Mouse (Mus musculus) stomach, embryonic 14.5 days (tissue): Measurements from ENCODE around the gene Tmem120b. TPM values are rescaled to one million over a fixed set of nuclear protein-coding genes. Genes with fewer than 3 reads are reported as not detected.

Experiments used
- ATAC-seq: fragments of 200-750 bp; cut with Nextera tagmentation; 2 replicates; pipeline ENCODE4 v1.8.0; 2017; ENCODE audit warnings: low read depth, moderate TSS enrichment; ENCODE audit not compliant: insufficient number of reproducible peaks, insufficient read depth, low FRiP score
- H3K27ac ChIP-seq: fragments of 300-500 bp; sonication (generic); 2 replicates; pipeline ENCODE4 v1.5.1; 2014; ENCODE audit warnings: mild to moderate bottlenecking, low read length, moderate library complexity, mixed read lengths
- H3K27me3 ChIP-seq: fragments of 300-500 bp; sonication (generic); 2 replicates; pipeline ENCODE4 v1.6.1; 2014; ENCODE audit warnings: low read length, control low read depth, mixed read lengths; ENCODE audit not compliant: control insufficient read depth, insufficient read depth
- H3K36me3 ChIP-seq: fragments of 300-500 bp; sonication (generic); 2 replicates; pipeline ENCODE4 v1.6.1; 2014; ENCODE audit warnings: mild to moderate bottlenecking, control low read depth, low read length, moderate library complexity, mixed read lengths; ENCODE audit not compliant: control insufficient read depth, insufficient read depth
- H3K4me1 ChIP-seq: fragments of 300-500 bp; sonication (generic); 2 replicates; pipeline ENCODE4 v1.6.1; 2014; ENCODE audit warnings: low read length, control low read depth, mixed read lengths; ENCODE audit not compliant: control insufficient read depth, insufficient read depth
- H3K4me2 ChIP-seq: fragments of 300-500 bp; sonication (generic); replicated peaks from 2 replicates; pipeline ENCODE4 v1.6.1; 2014; ENCODE audit warnings: low read depth, low read length, control low read depth
- H3K4me3 ChIP-seq: fragments of 300-500 bp; sonication (generic); 2 replicates; pipeline ENCODE4 v1.5.1; 2014; ENCODE audit warnings: low read depth, low read length, control low read depth
- H3K9ac ChIP-seq: fragments of 300-500 bp; sonication (generic); replicated peaks from 2 replicates; pipeline ENCODE4 v1.6.1; 2014; ENCODE audit warnings: low read depth, mild to moderate bottlenecking, control low read depth, low read length, moderate library complexity, mixed read lengths
- H3K9me3 ChIP-seq: fragments of 300-500 bp; sonication (generic); 2 replicates; pipeline ENCODE4 v1.6.1; 2016; ENCODE audit warnings: low read depth, low read length, control low read depth; ENCODE audit not compliant: control insufficient read depth
- WGBS: fragments of 180-500 bp; shearing (Covaris S2); extraction: QIAGEN DNeasy Blood & Tissue Kit; methylation state at CpG from one replicate; pipeline ENCODE4 v1.1.7; 2014; 5-methylcytosine and 5-hydroxymethylcytosine counted together
- polyA plus RNA-seq: library from polyadenylated mRNA; unstranded; fragments of >200 nt; fragmentation: Nextera tagmentation; extraction: Ambion mirVana; gene quantifications from 2 replicates; pipeline ENCODE4 v1.2.1, GENCODE M21; 2014

The Tmem120b gene
- polyA plus RNA-seq, 1 experiment from 2014 or later, result 9.3 TPM

GRCm38 (mm10) chr5:123151707-123152362 is 83.6 kb downstream of the Tmem120b start:
- WGBS, result 94% methylated on average over 18 of the region's 19 CpGs
- Histone ChIP-seq H3K4me3 (no peak overlapping the region), H3K4me2 (no peak overlapping the region), H3K4me1 (peaks cover 33% of the 10 kb centered on the region), H3K9ac (no peak overlapping the region), H3K27ac (no peak overlapping the region), H3K27me3 (no peaks in the 10 kb centered on the region), H3K9me3 (no peaks in the 10 kb centered on the region), H3K36me3 (peaks cover 63% of the 10 kb centered on the region)
- no peak for ATAC-seq

- H3K9me3 ChIP-seq, result no peaks in the 10 kb centered on the region
- H3K36me3 ChIP-seq, result peaks cover 63% of the 10 kb centered on the region
- no peak overlapping the region for H3K27ac ChIP-seq
- no peak overlapping the region for H3K4me2 ChIP-seq
- no peak for ATAC-seq
- H3K4me3 ChIP-seq, result no peak overlapping the region
- H3K27me3 ChIP-seq, result no peaks in the 10 kb centered on the region
- H3K9ac ChIP-seq, result no peak overlapping the region
- peaks cover 33% of the 10 kb centered on the region for H3K4me1 ChIP-seq
- WGBS, result 94% methylated on average over 1 of the region's 1 CpGs
These were observed 84.7 kb downstream of the Tmem120b start for GRCm38 (mm10) chr5:123152901-123153300.

- no peak overlapping the region for H3K4me3 ChIP-seq
- ATAC-seq, result no peak
- 44% methylated on average over 7 of the region's 7 CpGs for WGBS
- H3K27me3 ChIP-seq, result no peaks in the 10 kb centered on the region
- peaks cover 71% of the 10 kb centered on the region for H3K36me3 ChIP-seq
- H3K9me3 ChIP-seq, result no peaks in the 10 kb centered on the region
- H3K4me1 ChIP-seq, result peaks cover 11% of the 10 kb centered on the region
- H3K4me2 ChIP-seq, result no peak overlapping the region
- no peak overlapping the region for H3K9ac ChIP-seq
- H3K27ac ChIP-seq, result no peak overlapping the region
These were observed 87.2 kb downstream of the Tmem120b start for GRCm38 (mm10) chr5:123155425-123155824.

- no peak for ATAC-seq
- H3K4me1 ChIP-seq, result no peaks in the 10 kb centered on the region
- no peak overlapping the region for H3K9ac ChIP-seq
- H3K9me3 ChIP-seq, result no peaks in the 10 kb centered on the region
- 86% methylated on average over 12 of the region's 12 CpGs for WGBS
- no peak overlapping the region for H3K4me3 ChIP-seq
- H3K27ac ChIP-seq, result no peak overlapping the region
- no peaks in the 10 kb centered on the region for H3K27me3 ChIP-seq
- no peak overlapping the region for H3K4me2 ChIP-seq
- peaks cover 81% of the 10 kb centered on the region for H3K36me3 ChIP-seq
These were observed 88.5 kb downstream of the Tmem120b start for GRCm38 (mm10) chr5:123156763-123157162.

- no peaks in the 10 kb centered on the region for H3K27me3 ChIP-seq
- H3K9me3 ChIP-seq, result no peaks in the 10 kb centered on the region
- no peak overlapping the region for H3K4me3 ChIP-seq
- no peak overlapping the region for H3K9ac ChIP-seq
- ATAC-seq, result no peak
- no peak overlapping the region for H3K4me2 ChIP-seq
- peaks cover 80% of the 10 kb centered on the region for H3K36me3 ChIP-seq
- WGBS, result 85% methylated on average over 4 of the region's 4 CpGs
- H3K4me1 ChIP-seq, result no peaks in the 10 kb centered on the region
- no peak overlapping the region for H3K27ac ChIP-seq
These were observed 89.8 kb downstream of the Tmem120b start for GRCm38 (mm10) chr5:123157972-123158371.

- Histone ChIP-seq H3K9me3 (no peaks in the 10 kb centered on the region), H3K27ac (no peak overlapping the region), H3K27me3 (no peaks in the 10 kb centered on the region), H3K4me1 (no peaks in the 10 kb centered on the region), H3K9ac (no peak overlapping the region), H3K36me3 (peaks cover 83% of the 10 kb centered on the region), H3K4me2 (no peak overlapping the region), H3K4me3 (no peak overlapping the region)
- 85% methylated on average over 4 of the region's 4 CpGs for WGBS
- no peak for ATAC-seq
These were observed 91.2 kb downstream of the Tmem120b start for GRCm38 (mm10) chr5:123159446-123159845.

- Histone ChIP-seq H3K4me3 (no peak overlapping the region), H3K9me3 (no peaks in the 10 kb centered on the region), H3K36me3 (peaks cover 81% of the 10 kb centered on the region), H3K27ac (no peak overlapping the region), H3K4me2 (no peak overlapping the region), H3K9ac (no peak overlapping the region), H3K4me1 (no peaks in the 10 kb centered on the region), H3K27me3 (no peaks in the 10 kb centered on the region)
- no peak for ATAC-seq
- WGBS, result 96% methylated on average over 15 of the region's 15 CpGs
These were observed 91.7 kb downstream of the Tmem120b start for GRCm38 (mm10) chr5:123159866-123160265.

GRCm38 (mm10) chr5:123160341-123160740 is 92.1 kb downstream of the Tmem120b start:
- Histone ChIP-seq H3K27ac (no peak overlapping the region), H3K4me2 (no peak overlapping the region), H3K4me1 (no peaks in the 10 kb centered on the region), H3K27me3 (no peaks in the 10 kb centered on the region), H3K9me3 (no peaks in the 10 kb centered on the region), H3K36me3 (peaks cover 79% of the 10 kb centered on the region), H3K9ac (no peak overlapping the region), H3K4me3 (no peak overlapping the region)
- no peak for ATAC-seq
- 88% methylated on average over 13 of the region's 15 CpGs for WGBS

- 78% methylated on average over 9 of the region's 9 CpGs for WGBS
- no peak for ATAC-seq
- H3K9me3 ChIP-seq, result no peaks in the 10 kb centered on the region
- no peak overlapping the region for H3K27ac ChIP-seq
- no peaks in the 10 kb centered on the region for H3K4me1 ChIP-seq
- no peak overlapping the region for H3K4me2 ChIP-seq
- H3K9ac ChIP-seq, result no peak overlapping the region
- H3K27me3 ChIP-seq, result no peaks in the 10 kb centered on the region
- H3K36me3 ChIP-seq, result peaks cover 78% of the 10 kb centered on the region
- H3K4me3 ChIP-seq, result no peak overlapping the region
These were observed 94.7 kb downstream of the Tmem120b start for GRCm38 (mm10) chr5:123162942-123163341.
